ENCODE assay signal across 21 mouse cellular contexts in genomic region chr12:107028985-107029384, GRCm38 (mm10).
DNase-seq lines count a peak whose midpoint lies in the region; ATAC-seq and TF ChIP-seq lines count a peak whose summit lies in the region.
"Had no signal": no experiment of that assay in that cellular context is flagged by ENCODE, and none has a peak within 500 bp of the region (broad histone marks: within the 10 kb centered on the region; RNA-seq: fewer than 3 reads in every experiment).

No protein-coding gene starts in this region.

- no peak for ATAC-seq in midbrain, embryonic 14.5 days (ENCODE audit: low FRiP score, low TSS enrichment)
- no peak for ATAC-seq in midbrain, postnatal 0 days (ENCODE audit: low FRiP score)
- ATAC-seq in megakaryocyte-erythroid progenitor cell, adult 5-6 weeks (replicated peaks; ENCODE audit: low FRiP score, low TSS enrichment, poor library complexity, severe bottlenecking) = no peak
- ATAC-seq: forebrain, embryonic 15.5 days; intestine, embryonic 16.5 days; Patski had no signal

- no peaks in the 10 kb centered on the region for H3K9me3 ChIP-seq in midbrain, embryonic 14.5 days (ENCODE audit: control insufficient read depth, low read length)
- H3K9me3 ChIP-seq in midbrain, postnatal 0 days (ENCODE audit: low read length) = no peaks in the 10 kb centered on the region
- H3K9me3 ChIP-seq: forebrain, embryonic 15.5 days; heart, embryonic 10.5 days; hindbrain, embryonic 15.5 days had no signal

- no peaks in the 10 kb centered on the region for H3K27me3 ChIP-seq in midbrain, embryonic 14.5 days (ENCODE audit: control insufficient read depth, insufficient read depth, low read length)
- 0 out of 2 replicates have a peak, but pooled peaks cover 6% of the 10 kb centered on the region for H3K27me3 ChIP-seq in midbrain, postnatal 0 days (ENCODE audit: insufficient read depth, low read length)
- H3K27me3 ChIP-seq: forebrain, embryonic 15.5 days; Patski had no signal

- no peak overlapping the region for H3K4me3 ChIP-seq in midbrain, embryonic 14.5 days (replicated peaks; ENCODE audit: low read depth, low read length)
- no peak overlapping the region for H3K4me3 ChIP-seq in midbrain, postnatal 0 days (ENCODE audit: low read depth, low read length)
- H3K4me3 ChIP-seq: forebrain, embryonic 15.5 days; heart, embryonic 10.5 days; hindbrain, embryonic 15.5 days had no signal

- WGBS in midbrain, embryonic 14.5 days = 56% methylated on average over 1 of the region's 1 CpGs
- WGBS in midbrain, postnatal 0 days = 39% methylated on average over 1 of the region's 1 CpGs

- H3K4me2 ChIP-seq in midbrain, embryonic 14.5 days (ENCODE audit: low read length) = no peak overlapping the region
- no peak overlapping the region for H3K4me2 ChIP-seq in midbrain, postnatal 0 days (ENCODE audit: low read depth, low read length, poor library complexity, severe bottlenecking)

- H3K9ac ChIP-seq in midbrain, embryonic 14.5 days (replicated peaks; ENCODE audit: low read length) = no peak overlapping the region
- no peak overlapping the region for H3K9ac ChIP-seq in midbrain, postnatal 0 days (replicated peaks; ENCODE audit: low read length, poor library complexity, severe bottlenecking)
- H3K9ac ChIP-seq: forebrain, embryonic 15.5 days; hindbrain, embryonic 15.5 days had no signal

- peak; percentile 42 for DNase-seq in midbrain, embryonic 14.5 days
- DNase-seq in midbrain, postnatal 0 days (ENCODE audit: low spot score) = no peak
- peak; percentile 94 for DNase-seq in R1 (ENCODE audit: low read depth, low spot score)
- DNase-seq in embryo, embryonic 11 days = peak; percentile 39
- no peak for DNase-seq in spleen, postnatal 14 days (ENCODE audit: low spot score in 2 of 2)
- no peak for DNase-seq in right cerebral cortex, postnatal 14 days
- DNase-seq: adrenal gland, adult 8-10 months; adrenal gland, postnatal 36 days; cerebellum, adult 11-12 months; cerebellum, adult 9-10 months; cerebellum, postnatal 25 days; gastrocnemius, postnatal 10 days; heart, adult 18-20 months; heart, postnatal 10 days; kidney, adult 2 months had no signal

- no peak for TF ChIP-seq CTCF in midbrain, postnatal 0 days (IDR thresholded peaks at IDR 0.05)

- no peaks in the 10 kb centered on the region for H3K36me3 ChIP-seq in midbrain, embryonic 14.5 days (ENCODE audit: control insufficient read depth, insufficient read depth, low read length)
- no peaks in the 10 kb centered on the region for H3K36me3 ChIP-seq in midbrain, postnatal 0 days (ENCODE audit: insufficient read depth, low read length)
- H3K36me3 ChIP-seq: forebrain, embryonic 15.5 days; heart, embryonic 10.5 days; hindbrain, embryonic 15.5 days had no signal

- H3K4me1 ChIP-seq in midbrain, embryonic 14.5 days (ENCODE audit: control insufficient read depth, insufficient read depth, low read length) = peaks cover 8% of the 10 kb centered on the region; the same call in 1 of the 2 replicates
- H3K4me1 ChIP-seq in midbrain, postnatal 0 days (ENCODE audit: insufficient read depth, low read length) = 0 out of 2 replicates have a peak, but pooled peaks cover 2% of the 10 kb centered on the region

- no peak overlapping the region for H3K27ac ChIP-seq in midbrain, embryonic 14.5 days (replicated peaks; ENCODE audit: low read depth, low read length)
- H3K27ac ChIP-seq in midbrain, postnatal 0 days (ENCODE audit: low read depth, low read length) = no peak overlapping the region
- H3K27ac ChIP-seq: forebrain, embryonic 15.5 days; heart, embryonic 10.5 days; hindbrain, embryonic 15.5 days had no signal

Comparison
In these comparisons a context has a peak if more than half of its experiments do, and no peak if none do; other contexts are left out.
1. DNase-seq: peak in midbrain, embryonic 14.5 days (single experiment), R1 (single experiment) and embryo, embryonic 11 days (single experiment); none in midbrain, postnatal 0 days (single experiment), spleen, postnatal 14 days (0 of 2) and right cerebral cortex, postnatal 14 days (single experiment).